Mouse (Mus musculus): ENCODE measurements around the gene Gm10130.

DNA sequence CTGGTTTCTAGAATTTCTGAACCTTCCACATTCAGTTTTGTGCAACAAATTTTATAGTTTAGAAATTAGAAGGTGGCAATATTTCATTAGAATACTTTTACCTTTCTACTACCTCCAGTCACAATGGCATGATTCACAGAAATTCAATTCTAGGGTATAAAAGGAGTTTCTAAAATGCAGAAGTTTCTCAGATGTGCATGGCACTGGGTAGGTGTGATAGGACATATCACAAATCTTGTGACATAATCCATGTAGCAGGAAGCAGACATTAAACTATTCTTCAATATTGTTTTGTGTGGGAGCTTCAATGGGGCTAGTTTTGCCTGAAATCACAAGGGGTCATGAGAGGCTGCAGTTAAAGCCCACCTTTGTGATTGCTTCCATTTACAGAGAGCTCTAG is 7.4 kb upstream of the Gm10130 start:
- TF ChIP-seq POLR2A (IDR thresholded peaks at IDR 0.05; ENCODE audit: borderline replicate concordance, low read depth, low read length) (no peak), CTCF (IDR thresholded peaks at IDR 0.05; ENCODE audit: low read depth, low read length) (no peak)

All from bone marrow macrophage, adult 2 months (primary cell).